Mouse (Mus musculus) megakaryocyte, adult 5-6 weeks (primary cell): ENCODE measurements at regions not wholly inside any gene's neighbourhood (a gene's known extent, or its start where the extent isn't known, plus 50 kb on each side); places are given as distances from the start of the nearest gene placed in this dataset.

Experiments
- ATAC-seq: 2 replicates; pipeline ENCODE4 v1.8.0; 2016; ENCODE audit warnings: mild to moderate bottlenecking, inconsistent platforms; ENCODE audit not compliant: poor library complexity, severe bottlenecking

DNA sequence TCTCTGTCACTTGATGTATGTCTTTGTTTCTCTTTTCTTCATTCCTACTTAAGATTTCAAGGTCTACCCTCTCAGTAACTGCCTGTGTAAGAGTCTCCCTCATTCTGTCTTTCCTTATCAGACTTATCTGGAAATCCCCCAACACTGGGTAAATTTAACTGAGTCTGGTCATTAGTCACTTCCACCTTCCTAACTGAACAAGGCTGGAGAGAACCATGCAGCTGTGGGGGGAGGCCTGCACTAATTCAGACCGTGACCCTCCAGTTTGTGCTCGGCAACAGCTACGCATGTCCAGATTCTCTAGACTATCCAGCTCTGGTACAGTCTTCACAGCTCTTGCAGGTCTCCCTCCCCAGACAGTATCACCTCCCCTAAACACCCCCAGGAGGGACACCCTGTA is 103.3 kb downstream of the Prox1 start:
- ATAC-seq: no peak

DNA sequence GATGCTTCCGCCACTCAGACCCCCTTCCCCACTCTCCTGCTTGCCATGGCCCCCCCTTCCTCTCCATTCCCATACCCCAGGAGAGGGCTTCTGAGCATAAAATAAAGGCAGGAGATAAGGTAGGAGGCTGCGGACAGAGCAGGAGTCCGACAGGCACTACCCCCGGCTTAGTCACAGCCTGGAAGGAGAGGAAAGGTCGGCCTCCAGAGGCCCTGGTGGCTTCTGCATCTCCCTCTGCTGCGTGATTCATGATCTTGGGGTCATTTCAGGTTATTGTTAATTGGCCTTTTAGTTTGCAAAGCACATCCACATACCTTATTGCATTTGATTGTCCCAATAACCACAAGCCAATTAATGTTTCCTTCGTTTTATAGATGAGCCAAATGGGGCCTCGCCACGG is 104.1 kb downstream of the Prox1 start:
- ATAC-seq: no peak

DNA sequence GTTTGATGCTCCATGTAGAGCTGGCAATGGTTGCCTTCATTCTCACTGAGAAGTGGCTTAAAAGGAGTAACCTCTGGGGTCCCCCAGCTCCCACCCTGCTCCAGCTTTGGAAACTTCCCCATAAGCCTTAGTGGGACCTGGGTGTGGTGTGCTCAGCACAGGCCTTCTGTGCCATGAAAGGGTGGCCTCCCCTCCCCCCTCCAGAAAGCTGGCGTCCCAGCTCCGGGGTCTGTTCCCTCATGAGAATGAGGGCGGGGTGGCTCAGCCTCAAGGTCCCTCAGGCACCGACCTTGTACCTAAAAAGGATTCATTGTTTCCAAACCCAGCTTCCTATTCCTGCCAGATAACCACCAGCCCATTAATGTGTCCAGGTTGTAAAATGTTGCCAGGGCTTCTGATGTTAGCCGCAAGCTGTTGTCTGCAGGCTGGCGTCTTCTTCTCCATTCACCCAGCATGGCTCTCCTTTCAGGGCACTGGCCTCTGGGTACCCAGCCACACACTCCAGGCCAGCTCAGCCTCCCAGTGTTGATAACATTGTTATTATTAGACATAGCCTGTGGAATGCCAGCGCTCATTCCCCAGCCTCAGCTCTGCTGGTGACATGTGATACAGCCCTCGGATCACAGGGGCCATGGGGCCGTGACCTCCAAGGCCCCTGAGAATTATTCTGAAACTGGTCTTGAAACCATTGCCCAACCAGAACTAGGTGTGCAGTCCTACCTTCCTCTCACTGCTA is 108.8 kb downstream of the Prox1 start:
- ATAC-seq: no peak

DNA sequence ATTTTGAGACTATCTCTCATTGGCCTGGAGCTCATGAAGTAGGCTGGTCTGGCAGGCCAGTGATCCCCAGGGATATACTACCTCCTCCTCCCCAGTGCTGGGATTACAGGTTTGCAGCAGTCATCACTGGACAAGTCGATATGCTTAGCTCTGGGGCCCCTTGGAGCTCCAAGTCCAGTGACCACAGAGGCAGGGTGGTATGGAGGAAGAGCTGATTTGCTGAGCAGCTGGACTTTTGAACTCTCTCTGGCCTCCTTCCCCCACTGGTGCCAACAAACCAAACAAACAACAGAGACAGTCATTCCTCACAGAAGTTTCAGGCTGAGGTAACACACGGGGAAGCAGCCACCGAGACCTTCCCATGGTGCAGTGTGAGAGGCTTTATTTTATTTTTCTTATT is 111.5 kb downstream of the Prox1 start:
- ATAC-seq: no peak

DNA sequence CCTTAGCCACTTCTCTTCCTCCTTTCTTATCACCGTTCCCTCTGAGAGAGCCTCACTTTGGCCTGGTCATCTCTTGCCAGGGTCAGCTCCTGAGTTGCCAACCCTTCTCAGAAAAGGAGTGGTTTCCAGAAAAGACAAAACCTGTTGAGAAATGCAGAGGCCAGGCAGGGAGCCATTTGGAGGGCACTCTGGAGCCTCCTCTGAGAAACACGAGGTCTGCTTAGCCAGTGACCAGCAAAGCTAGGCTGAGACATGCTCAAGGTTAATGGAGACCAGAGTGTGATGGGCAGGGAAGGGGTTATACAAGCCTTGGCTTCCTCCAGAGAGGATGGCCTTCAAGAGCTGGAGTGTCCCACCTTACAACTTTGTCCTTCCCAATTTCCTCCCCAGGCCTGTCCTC is 113.6 kb downstream of the Prox1 start:
- ATAC-seq: no peak

DNA sequence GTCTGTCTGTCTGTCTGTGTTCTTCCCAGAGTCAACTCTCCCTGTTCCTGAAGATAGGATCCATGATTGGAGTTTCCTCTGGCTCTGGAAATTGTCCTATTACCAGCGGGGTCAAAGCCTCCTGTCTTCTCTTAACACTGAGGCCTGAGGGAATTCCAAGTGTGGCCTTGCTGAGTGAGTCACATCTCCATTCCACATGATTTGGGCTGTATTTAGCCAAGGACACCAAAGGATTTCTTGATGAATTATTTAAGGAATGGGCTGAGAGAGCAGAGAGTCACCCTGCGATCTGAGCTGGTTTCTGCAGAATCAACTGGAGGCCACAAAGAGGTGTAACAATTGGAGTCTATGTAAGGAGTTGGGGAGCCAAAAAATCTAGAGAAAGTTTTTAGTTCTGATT is 118.6 kb downstream of the Prox1 start:
- no peak for ATAC-seq

DNA sequence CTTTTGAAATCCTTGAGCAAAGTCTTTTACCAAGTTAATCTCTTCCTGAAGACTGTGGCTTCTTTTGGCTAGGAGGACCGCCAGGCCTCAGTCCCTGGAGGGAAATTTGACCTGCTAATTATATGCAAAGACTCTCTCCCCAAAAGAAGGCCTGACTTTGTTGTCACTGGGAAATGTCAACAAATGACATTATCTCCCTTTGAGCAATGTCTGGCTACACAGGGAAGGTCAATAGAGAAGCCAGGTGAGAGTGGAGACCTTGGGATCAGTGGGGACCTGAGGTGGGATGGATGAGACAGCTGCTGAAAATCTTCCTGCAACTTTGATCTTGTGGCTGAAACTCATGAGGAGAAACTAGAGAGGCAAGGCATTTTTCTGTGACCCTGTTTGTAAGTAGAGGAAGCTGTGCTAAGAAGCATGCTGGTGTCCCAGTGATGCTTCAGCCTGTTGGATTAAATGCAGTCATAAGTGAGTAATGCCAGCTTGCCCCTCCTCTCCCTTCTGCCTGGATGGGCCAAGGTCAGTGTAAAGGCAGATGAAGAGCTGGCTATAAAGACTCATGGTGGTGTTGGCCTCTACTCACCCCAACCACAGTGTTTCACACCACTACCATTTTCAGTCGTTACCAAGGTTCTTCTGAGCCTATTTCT is 121.9 kb downstream of the Prox1 start:
- no peak for ATAC-seq

DNA sequence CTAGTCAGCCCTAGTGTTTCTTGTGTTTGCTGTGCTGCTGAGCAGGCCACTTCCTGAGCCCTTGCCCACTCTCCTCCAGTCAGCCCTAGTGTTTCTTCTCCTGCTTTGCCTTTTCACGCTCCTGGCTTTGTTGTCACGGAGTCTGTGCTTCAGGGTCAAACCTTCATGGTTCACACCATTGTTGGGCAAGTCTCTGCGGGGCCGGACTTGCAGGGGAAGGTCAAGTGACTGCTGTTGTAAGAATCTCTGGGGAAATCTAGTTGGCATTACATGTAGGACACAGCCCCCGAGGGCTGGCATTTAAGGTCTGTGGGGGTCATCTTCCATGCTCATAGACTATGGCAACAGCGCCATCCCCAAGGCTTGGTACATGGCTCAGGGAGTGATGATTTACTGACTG is 123.3 kb downstream of the Prox1 start:
- ATAC-seq: no peak

DNA sequence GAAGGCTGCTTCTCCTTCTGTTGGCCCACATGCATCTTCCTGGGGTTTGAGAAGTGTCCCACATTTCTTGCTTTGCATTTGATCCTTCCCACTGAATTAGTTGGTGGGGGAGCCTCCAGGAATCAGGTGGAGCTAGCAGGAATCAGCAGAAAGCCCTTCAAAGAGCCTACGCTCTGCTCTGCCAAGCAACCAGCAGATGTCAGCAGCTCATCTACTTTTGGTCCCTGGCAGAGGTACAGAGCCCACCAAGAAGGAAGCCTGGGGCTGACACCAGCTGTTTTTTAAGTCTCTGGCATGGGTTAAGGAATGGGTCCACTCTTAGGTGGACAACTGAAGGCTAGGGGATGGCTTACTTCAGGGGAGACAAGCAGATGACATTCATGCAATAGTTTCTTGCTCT is 123.6 kb upstream of the Smyd2 start:
- no peak for ATAC-seq

DNA sequence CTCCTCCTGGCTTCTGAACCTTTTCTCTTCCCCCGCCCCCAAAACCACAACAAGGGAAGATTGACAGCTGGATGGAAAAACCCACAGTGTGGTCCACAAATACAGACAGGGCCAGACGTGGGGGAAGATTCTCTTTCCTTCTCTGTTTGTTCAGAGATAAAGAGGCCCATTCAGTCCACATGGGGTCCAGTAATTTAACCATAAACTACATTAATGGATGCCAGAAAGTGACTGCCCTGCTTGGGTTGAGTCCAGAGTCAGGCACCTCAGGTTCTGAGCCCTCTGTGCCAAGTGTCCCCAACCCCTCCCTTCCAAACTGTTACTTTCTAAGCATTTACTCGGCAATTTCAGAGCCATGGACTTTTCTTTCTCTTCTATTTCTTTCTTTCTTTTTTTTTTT is 121.9 kb upstream of the Smyd2 start:
- no peak for ATAC-seq

DNA sequence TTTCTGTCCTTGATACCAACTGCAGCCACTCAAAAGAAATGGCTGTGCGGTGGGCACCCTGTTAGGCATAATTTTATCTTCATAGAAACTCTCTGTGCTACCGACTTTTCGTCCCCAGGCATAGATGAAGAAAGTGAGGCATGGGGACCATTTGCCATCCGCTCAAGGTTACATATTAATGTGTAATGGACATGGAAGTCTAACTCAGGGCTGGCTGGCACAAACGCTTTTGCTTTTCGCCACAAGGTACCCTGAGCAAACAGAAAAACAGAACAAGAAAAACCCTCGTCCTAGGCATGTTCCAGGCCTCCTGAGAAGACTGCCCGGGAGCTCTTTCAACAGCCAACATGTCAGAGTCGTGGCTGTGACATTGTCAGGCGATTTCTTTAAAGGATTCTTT is 121.0 kb upstream of the Smyd2 start:
- ATAC-seq: no peak

DNA sequence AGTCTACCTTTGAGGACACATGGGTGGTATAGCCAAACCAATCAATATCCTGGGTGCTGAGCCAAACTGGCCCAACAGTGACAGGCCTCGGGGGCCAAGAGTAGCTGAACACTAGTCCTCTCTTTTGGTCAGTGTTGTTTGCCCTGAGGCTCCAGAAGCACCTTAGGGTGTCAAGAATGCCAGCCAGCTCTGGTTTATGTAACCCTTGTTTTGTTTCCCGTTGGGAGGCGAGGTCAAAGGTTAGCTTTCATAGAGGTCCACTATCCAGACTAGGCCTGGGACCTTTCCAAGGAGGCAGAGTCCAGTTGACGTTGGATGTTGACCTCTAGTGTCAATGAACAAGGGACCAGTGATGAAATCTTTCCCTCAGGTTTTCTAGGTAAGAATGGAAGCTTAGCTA is 120.0 kb upstream of the Smyd2 start:
- ATAC-seq: no peak

DNA sequence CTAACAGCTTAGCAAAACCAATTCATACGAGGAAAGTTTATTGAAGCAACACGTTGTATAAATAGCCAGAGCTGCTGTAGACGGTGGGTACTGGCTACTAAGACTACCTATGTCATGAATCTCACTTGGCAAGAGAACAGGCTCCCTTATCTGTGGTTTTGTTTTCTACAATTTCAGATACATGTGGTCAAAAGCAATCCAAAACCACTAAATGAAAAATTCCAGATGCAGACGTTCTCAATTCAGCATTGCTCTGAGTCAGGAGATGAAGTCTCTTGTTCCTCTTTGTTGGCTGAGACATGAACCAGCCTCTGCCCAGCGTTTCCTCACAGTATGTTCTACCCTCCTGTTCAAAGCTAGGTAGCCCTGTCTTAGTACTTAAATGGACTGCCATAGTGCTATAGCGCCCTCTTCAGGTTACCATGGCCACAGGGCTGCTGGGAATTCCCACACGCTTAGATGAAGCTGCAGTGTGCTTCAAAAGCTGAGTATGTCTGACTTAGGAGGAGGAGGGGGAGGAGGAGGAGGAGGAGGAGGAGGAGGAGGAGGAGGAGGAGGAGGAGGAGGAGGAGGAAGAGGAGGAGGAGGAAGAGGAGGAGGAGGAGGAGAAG is 119.0 kb upstream of the Smyd2 start:
- ATAC-seq: no peak

DNA sequence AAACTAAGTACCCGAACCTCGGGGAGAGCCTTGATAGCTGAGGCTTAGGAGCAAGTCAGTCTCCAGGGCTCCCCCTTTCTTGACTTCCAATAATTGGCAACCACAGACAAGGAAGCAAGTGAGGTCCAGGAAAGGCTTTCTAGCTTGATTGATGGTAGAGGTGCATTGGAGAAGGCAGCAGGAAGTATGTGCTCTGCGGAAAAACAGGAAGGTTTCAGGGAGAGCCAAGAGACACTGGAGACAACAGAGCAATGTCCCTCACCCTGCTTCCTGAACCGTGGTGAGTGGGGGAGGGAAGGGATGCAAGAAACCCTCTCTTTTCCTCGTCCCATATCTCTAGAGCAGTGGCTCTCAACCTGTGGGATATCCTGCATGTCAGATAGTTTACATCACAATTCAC is 115.9 kb upstream of the Smyd2 start:
- no peak for ATAC-seq

DNA sequence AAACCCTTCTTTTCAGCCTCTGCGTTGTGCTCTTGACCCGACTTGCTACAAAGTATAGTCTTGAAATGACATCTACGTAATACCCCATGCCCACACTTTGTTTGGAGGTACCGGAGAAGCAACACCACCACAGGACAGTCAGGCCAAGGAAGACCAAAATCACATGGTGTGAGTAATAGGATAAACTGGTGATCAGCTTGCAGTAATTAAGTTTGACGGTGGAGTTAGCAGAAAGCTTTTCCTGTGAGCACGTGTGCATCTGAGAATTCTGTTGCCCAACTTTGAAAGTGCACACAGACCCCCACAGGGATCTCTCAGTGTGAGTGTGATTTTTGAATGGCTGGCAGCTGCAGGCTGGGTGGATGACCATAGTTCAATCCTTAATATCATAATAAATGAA is 114.6 kb upstream of the Smyd2 start:
- ATAC-seq: no peak

DNA sequence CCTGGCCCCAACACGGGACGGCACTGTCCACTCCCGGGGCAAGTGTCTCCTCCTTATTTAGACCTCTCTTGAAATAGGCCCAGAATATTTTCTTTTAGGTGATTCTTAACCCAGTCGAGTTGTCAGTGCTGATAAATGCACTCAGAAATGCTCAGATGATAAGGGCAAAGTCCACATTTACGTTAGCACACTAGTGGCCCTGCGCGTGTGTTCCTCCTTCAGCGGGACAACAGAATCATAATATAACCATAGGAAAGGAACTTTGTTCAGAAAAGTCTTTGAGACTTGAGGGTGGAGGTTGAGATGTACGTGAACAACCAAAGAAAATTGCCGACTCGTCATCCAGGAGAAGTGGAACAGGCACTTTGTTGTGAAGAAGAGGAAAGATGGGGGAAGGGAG is 113.8 kb upstream of the Smyd2 start:
- no peak for ATAC-seq

DNA sequence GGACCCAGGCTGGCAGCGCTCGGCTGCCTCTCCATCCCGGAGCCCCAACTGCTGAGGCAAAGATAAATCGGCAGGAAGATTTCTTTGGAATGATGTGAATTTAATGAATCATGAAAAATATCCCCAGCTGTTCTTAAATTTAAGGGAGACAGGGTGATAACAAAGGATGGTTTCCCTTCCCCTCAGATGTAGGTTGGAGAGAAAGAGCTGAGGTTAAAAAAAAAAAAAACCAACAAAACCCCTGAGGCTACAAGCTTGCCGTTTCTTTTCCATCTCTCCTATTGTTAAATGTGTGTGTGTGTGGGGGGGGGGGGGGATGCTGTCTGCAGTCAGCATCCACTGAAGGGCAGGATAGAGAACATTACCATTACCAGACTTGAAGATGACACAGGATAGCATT is 111.9 kb upstream of the Smyd2 start:
- ATAC-seq: no peak

DNA sequence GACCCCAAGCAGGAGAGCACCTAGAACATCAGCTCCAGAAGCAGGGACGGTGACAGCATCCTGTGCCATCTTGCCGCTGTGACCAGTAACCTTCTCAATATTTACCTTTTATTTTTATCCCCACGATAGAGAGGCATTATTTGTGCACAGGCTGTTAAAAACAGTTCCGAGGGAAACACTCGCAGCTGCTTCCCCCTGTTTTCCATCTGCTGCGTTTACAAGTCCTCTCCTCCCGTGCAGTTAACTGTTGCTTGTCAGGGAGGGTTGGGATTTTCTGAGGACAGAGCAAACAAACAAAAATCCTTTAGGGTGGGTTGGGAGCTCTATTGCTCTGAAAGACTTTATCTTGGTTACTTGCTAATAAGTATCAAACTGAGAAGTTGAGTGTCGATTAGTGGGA is 105.4 kb upstream of the Smyd2 start:
- no peak for ATAC-seq

DNA sequence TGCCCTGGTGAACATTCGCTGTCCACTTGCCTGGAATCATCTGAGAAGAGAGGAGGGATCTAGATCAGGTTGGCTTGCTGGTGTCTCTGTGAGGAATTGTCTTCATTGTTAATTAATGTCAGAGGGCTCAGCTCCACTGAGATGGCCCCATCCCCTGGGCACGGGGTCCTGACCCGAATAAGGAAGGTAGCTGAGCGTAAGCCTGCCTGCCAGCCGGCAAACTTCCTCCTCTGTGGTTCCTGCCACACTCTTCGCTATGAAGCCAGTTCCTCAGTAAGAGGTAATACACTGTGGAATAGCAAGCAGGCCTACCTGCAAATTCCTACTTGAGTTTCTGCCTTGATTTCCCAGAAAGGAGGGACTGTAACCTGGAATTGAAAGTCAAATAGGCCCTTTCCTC is 87.3 kb upstream of the Smyd2 start:
- ATAC-seq: no peak

DNA sequence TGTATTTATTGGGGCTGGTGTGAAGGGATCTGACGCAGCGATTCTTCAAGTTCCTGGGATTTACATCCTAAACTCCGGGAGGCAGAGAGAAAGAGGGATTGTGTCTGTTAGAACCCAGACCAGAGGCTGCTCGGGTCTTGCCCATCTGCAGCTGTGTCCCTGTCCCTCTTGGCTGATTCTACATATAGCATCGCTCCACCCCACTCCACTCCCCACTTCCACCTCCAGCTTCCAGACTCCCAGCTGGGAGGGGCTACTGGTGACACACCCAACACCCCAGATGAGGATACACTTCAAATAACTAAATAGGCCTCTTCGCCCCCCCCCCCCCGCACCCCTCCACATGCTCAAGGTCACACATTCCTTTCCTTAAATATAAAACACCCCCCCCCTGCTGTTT is 85.1 kb upstream of the Smyd2 start:
- ATAC-seq: no peak

DNA sequence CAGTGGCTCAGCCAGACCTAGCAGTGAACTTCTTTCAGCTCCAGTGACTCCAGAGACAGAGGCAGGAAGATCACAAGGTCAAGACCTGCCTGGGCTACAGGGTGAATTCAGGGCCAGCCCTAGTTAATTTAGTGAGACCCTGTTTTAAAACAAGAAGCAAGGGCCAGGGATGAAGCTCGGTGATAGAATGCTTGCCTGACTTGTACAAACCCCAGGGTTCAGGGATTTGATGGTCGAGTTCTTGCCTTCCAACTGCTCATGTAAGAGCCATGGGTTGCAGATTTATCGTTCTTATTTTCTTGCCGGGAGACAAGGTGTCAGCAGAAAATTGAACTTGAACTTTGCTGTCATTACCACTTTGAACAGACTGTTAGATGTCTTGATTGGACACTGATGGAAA is 78.9 kb upstream of the Smyd2 start:
- ATAC-seq: no peak

DNA sequence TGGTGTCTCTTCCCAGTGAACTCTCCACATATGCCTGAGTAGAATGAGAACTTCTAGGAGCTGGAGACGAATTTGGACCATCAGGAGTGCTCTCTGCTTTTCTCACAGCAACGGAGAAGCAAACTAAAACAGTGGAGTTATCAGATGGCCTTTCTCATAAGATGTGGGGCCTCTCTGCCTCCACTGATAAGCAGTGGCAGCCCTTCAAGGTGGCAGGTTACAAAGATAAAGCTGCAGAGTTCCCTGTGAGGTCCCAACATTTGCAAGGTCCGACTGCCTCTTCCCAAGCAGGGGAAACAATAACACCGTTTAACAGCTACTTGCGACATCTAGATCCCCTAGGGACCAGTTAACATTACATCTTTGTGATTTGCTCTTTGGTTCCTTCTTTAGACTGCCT is 71.5 kb upstream of the Smyd2 start:
- no peak for ATAC-seq

DNA sequence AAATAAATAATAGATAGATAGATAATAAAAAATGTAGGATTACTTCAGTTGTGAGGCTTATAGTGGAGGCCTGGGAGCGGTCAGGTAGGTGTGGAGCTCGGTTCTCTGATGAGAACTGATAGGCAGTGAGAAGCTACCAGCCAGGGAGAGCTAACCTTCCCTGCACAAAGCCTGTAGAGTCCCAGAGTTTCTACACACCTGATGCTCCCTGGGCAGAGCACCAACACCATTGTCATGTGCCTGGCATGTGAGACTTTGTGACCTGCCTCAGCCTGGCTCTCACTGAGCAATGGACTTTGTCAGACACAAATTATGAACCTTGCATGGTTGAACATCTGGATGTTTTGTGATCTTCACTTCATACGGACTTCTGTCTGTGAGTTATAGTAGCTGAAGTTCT is 71.1 kb upstream of the Smyd2 start:
- ATAC-seq: no peak
